Mouse (Mus musculus): ENCODE results near the gene Efcab12. TPM values are rescaled to one million over a fixed set of nuclear protein-coding genes. Genes with fewer than 3 reads are reported as not detected.
A peak's percentile ranks its signal among the peaks of the same experiment; 100 is the strongest.

The Efcab12 gene
- polyA plus RNA-seq, 1 experiment from 2014 or later, result 0.51 TPM

DNA sequence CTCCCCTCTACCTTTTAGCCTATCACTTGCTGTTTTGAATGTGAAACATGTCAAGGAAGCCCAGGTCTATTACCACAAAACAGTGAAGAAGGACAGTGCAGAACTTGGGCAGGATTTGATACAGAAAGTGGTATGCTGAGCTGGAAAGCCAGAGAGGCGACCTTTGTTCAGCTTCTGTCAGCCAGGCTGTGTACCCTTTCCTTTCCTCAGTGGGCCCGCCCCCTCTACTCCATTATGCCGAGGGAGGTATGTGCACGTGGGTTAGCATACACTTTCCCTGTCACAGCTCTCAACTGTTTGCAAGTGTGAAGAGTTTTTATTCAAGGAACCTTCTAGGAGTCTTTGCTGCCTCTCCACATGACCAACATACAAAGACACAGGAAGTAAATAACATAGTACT is 21.0 kb upstream of the Efcab12 start:
- Histone ChIP-seq H3K27me3 (no peaks in the 10 kb centered on the region), H3K9me3 (no peaks in the 10 kb centered on the region), H3K4me2 (no peak overlapping the region), H3K9ac (replicated peaks) (no peak overlapping the region), H3K27ac (no peak overlapping the region), H3K36me3 (peaks cover 7% of the 10 kb centered on the region), H3K4me3 (replicated peaks) (no peak overlapping the region), H3K4me1 (replicated peaks) (peaks cover 20% of the 10 kb centered on the region)
- WGBS, result 63% methylated on average over 4 of the region's 4 CpGs
- ATAC-seq (ENCODE audit: insufficient number of reproducible peaks, insufficient read depth, low FRiP score, low TSS enrichment, low read depth), result no peak

DNA sequence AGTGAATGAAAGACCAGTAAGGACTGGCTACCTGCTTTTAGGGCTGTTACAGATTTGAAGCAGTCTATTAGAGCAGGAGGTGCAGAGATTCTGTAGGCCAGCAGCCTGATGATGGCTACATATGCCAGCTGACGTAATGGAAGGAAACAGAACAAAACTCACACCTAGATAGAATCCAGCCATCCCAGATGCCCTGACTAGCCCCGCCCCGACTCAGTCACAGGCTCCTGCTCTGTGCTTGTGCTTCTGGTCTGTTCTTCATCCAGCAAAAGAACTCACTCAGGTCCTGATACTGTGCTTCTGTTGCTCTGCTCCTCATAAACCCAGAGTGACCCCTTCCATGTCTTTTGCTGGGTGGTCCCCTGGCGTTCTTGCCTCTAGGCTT is 18.1 kb upstream of the Efcab12 start:
- Histone ChIP-seq H3K9me3 (no peaks in the 10 kb centered on the region), H3K4me1 (replicated peaks) (peaks cover 34% of the 10 kb centered on the region), H3K4me2 (no peak overlapping the region), H3K36me3 (no peaks in the 10 kb centered on the region), H3K9ac (replicated peaks) (0 out of 2 replicates have a peak overlapping the region, but pooled peaks have one; percentile 34), H3K4me3 (replicated peaks) (no peak overlapping the region), H3K27me3 (no peaks in the 10 kb centered on the region), H3K27ac (peak overlapping the region; percentile 62)
- 74% methylated on average over 4 of the region's 4 CpGs for WGBS
- no peak for ATAC-seq (ENCODE audit: insufficient number of reproducible peaks, insufficient read depth, low FRiP score, low TSS enrichment, low read depth)

- Histone ChIP-seq H3K27ac (peak overlapping the region; percentile 62), H3K4me3 (replicated peaks) (no peak overlapping the region), H3K4me2 (no peak overlapping the region), H3K27me3 (no peaks in the 10 kb centered on the region), H3K36me3 (peaks cover 1% of the 10 kb centered on the region; the same call in 1 of the 2 replicates), H3K9ac (replicated peaks) (0 out of 2 replicates have a peak overlapping the region, but pooled peaks have one; percentile 34), H3K4me1 (replicated peaks) (peaks cover 35% of the 10 kb centered on the region), H3K9me3 (no peaks in the 10 kb centered on the region)
- ATAC-seq (ENCODE audit: insufficient number of reproducible peaks, insufficient read depth, low FRiP score, low TSS enrichment, low read depth), result no peak
- WGBS, result 79% methylated on average over 3 of the region's 3 CpGs
Observed at GRCm38 (mm10) chr6:115855733-115856360, 17.6 kb upstream of the Efcab12 start.

- ATAC-seq (ENCODE audit: insufficient number of reproducible peaks, insufficient read depth, low FRiP score, low TSS enrichment, low read depth), result no peak
- Histone ChIP-seq H3K36me3 (peaks cover 13% of the 10 kb centered on the region; the same call in 1 of the 2 replicates), H3K27ac (no peak overlapping the region), H3K27me3 (no peaks in the 10 kb centered on the region), H3K4me2 (no peak overlapping the region), H3K4me1 (replicated peaks) (peaks cover 35% of the 10 kb centered on the region), H3K4me3 (replicated peaks) (no peak overlapping the region), H3K9me3 (no peaks in the 10 kb centered on the region), H3K9ac (replicated peaks) (no peak overlapping the region)
- 65% methylated on average over 2 of the region's 2 CpGs for WGBS
Observed at GRCm38 (mm10) chr6:115854432-115854831, 16.2 kb upstream of the Efcab12 start.

DNA sequence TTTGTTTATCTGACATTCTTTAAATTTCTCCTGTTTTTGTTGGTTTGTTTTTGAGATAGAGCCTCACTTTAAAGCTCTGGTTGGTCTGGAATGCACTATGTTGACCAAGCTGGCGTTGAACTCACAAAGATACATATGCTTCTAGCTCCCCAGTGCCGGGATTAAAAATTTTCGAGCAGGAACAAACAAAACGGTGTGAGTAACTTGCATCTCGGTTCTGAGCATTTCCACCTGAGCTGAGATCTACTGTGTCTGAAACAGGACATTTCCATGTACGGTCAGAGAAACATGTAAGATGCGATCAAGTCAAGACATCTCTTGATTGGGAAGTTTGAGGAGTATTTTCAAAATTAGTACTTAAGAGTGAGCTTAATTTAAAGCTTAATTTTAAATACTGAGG is 15.8 kb upstream of the Efcab12 start:
- Histone ChIP-seq H3K27ac (peak overlapping the region; percentile 91), H3K4me1 (replicated peaks) (peaks cover 35% of the 10 kb centered on the region), H3K27me3 (no peaks in the 10 kb centered on the region), H3K9ac (replicated peaks) (peak overlapping the region; percentile 71), H3K4me3 (replicated peaks) (peak overlapping the region; percentile 55), H3K9me3 (no peaks in the 10 kb centered on the region), H3K36me3 (peaks cover 17% of the 10 kb centered on the region), H3K4me2 (peak overlapping the region; percentile 62)
- WGBS, result 50% methylated on average over 7 of the region's 7 CpGs
- ATAC-seq (ENCODE audit: insufficient number of reproducible peaks, insufficient read depth, low FRiP score, low TSS enrichment, low read depth), result no peak

DNA sequence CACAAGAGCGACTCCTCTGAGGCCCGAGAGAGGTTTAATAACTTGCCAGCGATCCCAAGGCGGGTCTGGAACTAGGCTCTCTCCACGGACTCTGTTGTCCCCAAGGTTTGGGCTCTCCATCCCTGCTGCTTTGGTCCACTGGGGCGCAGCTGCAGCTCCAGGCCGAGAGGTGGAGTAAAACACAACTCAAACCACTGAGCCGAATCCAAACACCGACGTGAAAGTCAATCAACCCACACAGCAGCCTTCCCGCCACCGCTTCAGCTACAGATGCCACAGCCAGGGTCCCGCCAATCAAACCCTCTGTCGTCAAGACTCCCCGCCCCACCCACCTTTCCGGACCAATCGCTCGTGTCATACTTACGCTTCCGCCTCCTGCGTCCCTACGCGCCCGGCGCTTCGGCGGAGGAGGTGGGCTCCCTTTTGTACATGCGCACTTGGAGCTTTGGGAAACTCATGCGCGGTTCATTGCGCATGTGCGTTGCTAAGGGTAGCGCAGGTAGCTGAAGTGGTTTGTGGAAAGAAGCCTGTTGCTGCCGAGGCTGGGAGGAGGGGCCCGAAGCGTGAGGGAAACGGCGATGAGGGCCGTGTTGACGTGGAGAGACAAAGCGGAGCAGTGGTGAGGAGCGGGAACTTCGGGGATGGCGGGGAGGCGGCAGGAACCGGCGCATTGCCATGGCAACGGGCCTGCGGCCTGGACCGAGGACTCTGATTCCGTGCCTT is 15.0 kb upstream of the Efcab12 start, which contains the start of the genes Mbd4 and Ift122:
Gene Mbd4, minus strand, starts transcription at position 281 of the 723 bp plus-strand sequence.
Gene Ift122, plus strand, starts transcription at position 380 of the 723 bp plus-strand sequence.
- no peaks in the 10 kb centered on the region for H3K9me3 ChIP-seq
- peaks cover 35% of the 10 kb centered on the region for H3K4me1 ChIP-seq (replicated peaks)
- peak within 1 kb of the TSS; percentile 62 for H3K4me2 ChIP-seq
- no peaks in the 10 kb centered on the region for H3K27me3 ChIP-seq
- peak within 1 kb of the TSS; percentile 55 for H3K4me3 ChIP-seq (replicated peaks)
- peak within 1 kb of the TSS; percentile 71 for H3K9ac ChIP-seq (replicated peaks)
- peaks cover 24% of the 10 kb centered on the region for H3K36me3 ChIP-seq
- peak; percentile 97 for ATAC-seq (ENCODE audit: insufficient number of reproducible peaks, insufficient read depth, low FRiP score, low TSS enrichment, low read depth)
- under 1% methylated on average over 51 of the region's 51 CpGs for WGBS
- peak within 1 kb of the TSS; percentile 92 for H3K27ac ChIP-seq

GRCm38 (mm10) chr6:115852446-115853090 is 14.4 kb upstream of the Efcab12 start:
- peak overlapping the region; percentile 92 for H3K27ac ChIP-seq
- no peak for ATAC-seq (ENCODE audit: insufficient number of reproducible peaks, insufficient read depth, low FRiP score, low TSS enrichment, low read depth)
- H3K9me3 ChIP-seq, result no peaks in the 10 kb centered on the region
- no peaks in the 10 kb centered on the region for H3K27me3 ChIP-seq
- peak overlapping the region; percentile 55 for H3K4me3 ChIP-seq (replicated peaks)
- peak overlapping the region; percentile 62 for H3K4me2 ChIP-seq
- peak overlapping the region; percentile 64 for H3K9ac ChIP-seq (replicated peaks)
- peaks cover 31% of the 10 kb centered on the region for H3K36me3 ChIP-seq
- H3K4me1 ChIP-seq (replicated peaks), result peaks cover 31% of the 10 kb centered on the region
- 4% methylated on average over 20 of the region's 20 CpGs for WGBS

- Histone ChIP-seq H3K9me3 (no peaks in the 10 kb centered on the region), H3K27ac (no peak overlapping the region), H3K36me3 (peaks cover 53% of the 10 kb centered on the region), H3K4me1 (replicated peaks) (peaks cover 15% of the 10 kb centered on the region), H3K4me3 (replicated peaks) (no peak overlapping the region), H3K9ac (replicated peaks) (no peak overlapping the region), H3K27me3 (no peaks in the 10 kb centered on the region), H3K4me2 (no peak overlapping the region)
- 96% methylated on average over 10 of the region's 10 CpGs for WGBS
- ATAC-seq (ENCODE audit: insufficient number of reproducible peaks, insufficient read depth, low FRiP score, low TSS enrichment, low read depth), result no peak
Observed at GRCm38 (mm10) chr6:115848598-115849304, 10.5 kb upstream of the Efcab12 start.

DNA sequence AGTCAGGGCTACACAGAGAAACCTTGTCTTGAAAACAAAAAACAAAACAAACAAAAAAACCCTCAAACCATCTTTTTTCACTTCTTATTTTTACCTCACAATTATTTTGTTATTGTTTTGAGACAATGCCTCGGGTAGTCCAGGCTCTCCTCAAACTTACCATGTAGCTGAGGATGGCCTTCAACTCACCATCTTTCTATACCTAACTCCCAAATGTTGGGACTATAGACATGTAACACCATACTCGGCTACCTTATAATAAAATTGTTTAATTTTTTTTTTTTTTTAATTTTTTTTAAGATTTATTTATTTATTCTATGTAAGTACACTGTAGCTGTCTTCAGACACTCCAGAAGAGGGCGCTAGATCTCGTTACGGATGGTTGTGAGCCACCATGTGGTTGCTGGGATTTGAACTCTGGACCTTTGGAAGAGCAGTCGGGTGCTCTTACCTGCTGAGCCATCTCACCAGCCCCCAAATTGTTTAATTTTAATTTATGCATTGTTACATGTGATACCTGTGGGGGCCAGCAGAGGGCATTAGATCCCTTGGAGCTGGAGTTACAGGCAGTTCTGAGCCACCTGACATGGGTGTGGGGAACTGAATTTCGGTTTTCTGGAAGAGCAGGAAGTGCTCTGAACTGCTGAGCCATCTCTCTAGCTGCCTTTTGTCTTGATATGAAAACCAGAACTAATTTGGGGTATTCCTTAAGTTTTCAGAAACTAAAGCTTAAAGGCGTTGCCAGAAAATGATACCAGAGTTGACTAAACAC is 8.6 kb upstream of the Efcab12 start:
- peaks cover 72% of the 10 kb centered on the region for H3K36me3 ChIP-seq
- H3K4me1 ChIP-seq (replicated peaks), result peaks cover 6% of the 10 kb centered on the region; the same call in 1 of the 2 replicates
- H3K4me2 ChIP-seq, result no peak overlapping the region
- no peak overlapping the region for H3K4me3 ChIP-seq (replicated peaks)
- H3K27ac ChIP-seq, result no peak overlapping the region
- no peak overlapping the region for H3K9ac ChIP-seq (replicated peaks)
- no peaks in the 10 kb centered on the region for H3K27me3 ChIP-seq
- H3K9me3 ChIP-seq, result no peaks in the 10 kb centered on the region
- ATAC-seq (ENCODE audit: insufficient number of reproducible peaks, insufficient read depth, low FRiP score, low TSS enrichment, low read depth), result no peak
- 48% methylated on average over 8 of the region's 8 CpGs for WGBS

DNA sequence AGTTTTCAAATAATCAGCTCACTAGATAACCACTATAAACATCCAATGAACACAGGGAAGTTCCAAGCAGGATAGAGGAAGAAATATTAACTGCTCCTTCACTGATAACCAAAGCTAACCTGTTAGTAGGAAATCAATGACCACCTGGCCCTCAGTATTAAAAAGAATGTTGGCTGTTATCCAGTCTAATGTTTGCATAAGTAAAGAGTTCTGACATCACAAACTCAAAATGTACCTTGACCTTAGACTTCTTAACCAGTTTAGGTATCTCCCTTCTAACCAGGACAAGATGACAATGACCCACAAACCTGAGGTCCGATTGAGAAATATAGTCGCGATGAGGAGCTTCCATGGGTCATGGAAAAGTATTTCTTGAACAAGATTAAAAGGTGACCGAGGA is 6.8 kb upstream of the Efcab12 start:
- no peak for ATAC-seq (ENCODE audit: insufficient number of reproducible peaks, insufficient read depth, low FRiP score, low TSS enrichment, low read depth)
- H3K9ac ChIP-seq (replicated peaks), result no peak overlapping the region
- no peaks in the 10 kb centered on the region for H3K27me3 ChIP-seq
- no peak overlapping the region for H3K4me2 ChIP-seq
- H3K4me1 ChIP-seq (replicated peaks), result no peaks in the 10 kb centered on the region
- H3K4me3 ChIP-seq (replicated peaks), result no peak overlapping the region
- no peaks in the 10 kb centered on the region for H3K9me3 ChIP-seq
- no peak overlapping the region for H3K27ac ChIP-seq
- 94% methylated on average over 4 of the region's 4 CpGs for WGBS
- peaks cover 72% of the 10 kb centered on the region for H3K36me3 ChIP-seq

All from limb, embryonic 12.5 days (tissue).